Mouse (Mus musculus) megakaryocyte, embryonic 14.5 days (primary cell): ENCODE data around the gene 2310039H08Rik. TPM values are rescaled to one million over a fixed set of nuclear protein-coding genes. Genes with fewer than 3 reads are reported as not detected.

Experiments
- H3K27me3 ChIP-seq: replicated peaks from 2 replicates; pipeline ENCODE3; 2012; ENCODE audit warnings: inconsistent platforms
- H3K36me3 ChIP-seq: replicated peaks from 2 replicates; pipeline ENCODE3; 2012; ENCODE audit warnings: low read length, inconsistent platforms, mixed read lengths
- H3K4me1 ChIP-seq: 2 replicates; pipeline ENCODE4 v1.6.1; 2012; ENCODE audit warnings: inconsistent platforms
- H3K4me3 ChIP-seq: replicated peaks from 2 replicates; pipeline ENCODE3; 2012; ENCODE audit warnings: moderate library complexity, mild to moderate bottlenecking, inconsistent platforms
- H3K9me3 ChIP-seq: 2 replicates; pipeline ENCODE4 v1.6.1; 2012; ENCODE audit warnings: inconsistent platforms
- FLI1 ChIP-seq: IDR thresholded peaks from 2 replicates; pipeline ENCODE4 v1.6.1; 2012; ENCODE audit warnings: low read length, inconsistent platforms, mixed read lengths
- GATA1 ChIP-seq: IDR thresholded peaks from 3 replicates; pipeline ENCODE4 v1.6.1; 2012; ENCODE audit warnings: mixed read lengths, low read length, inconsistent platforms, borderline replicate concordance
- polyA plus RNA-seq: library from polyadenylated mRNA; stranded (reverse); fragments of >175 nt; gene quantifications from 2 replicates; pipeline ENCODE4 v1.2.3, GENCODE M21; 2012; ENCODE audit warnings: low replicate concordance; ENCODE audit not compliant: insufficient read depth

Gene 2310039H08Rik
- polyA plus RNA-seq, 1 experiment, result 143 TPM

GRCm38 (mm10) chr17:46736160-46736559, 36.3 kb upstream of the 2310039H08Rik start:
- Histone ChIP-seq H3K36me3 (peaks cover 54% of the 10 kb centered on the region), H3K27me3 (no peaks in the 10 kb centered on the region), H3K9me3 (no peaks in the 10 kb centered on the region), H3K4me3 (no peak overlapping the region), H3K4me1 (peaks cover 24% of the 10 kb centered on the region)
- TF ChIP-seq FLI1, result no peak
- no peak for TF ChIP-seq GATA1

DNA sequence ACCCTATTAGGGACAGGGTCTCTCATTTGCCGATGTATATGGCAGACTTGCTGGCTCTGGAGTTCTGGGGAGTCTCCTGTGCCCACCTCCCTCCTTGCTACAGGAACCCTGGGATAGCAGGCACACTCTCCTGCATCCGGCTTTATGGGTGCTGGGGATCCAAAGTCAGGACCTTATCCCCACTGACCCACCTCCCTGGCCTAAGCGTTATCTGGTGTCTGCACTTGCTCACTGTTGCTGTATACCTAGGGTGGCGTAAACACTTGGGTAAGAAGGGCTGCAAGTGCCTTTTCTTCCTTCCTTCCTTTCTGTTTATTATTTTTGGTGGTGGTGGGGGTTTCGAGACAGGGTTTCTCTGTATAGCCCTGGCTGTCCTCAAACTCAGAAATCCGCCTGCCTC, 31.1 kb upstream of the 2310039H08Rik start:
- no peaks in the 10 kb centered on the region for H3K27me3 ChIP-seq
- TF ChIP-seq GATA1 (no peak), FLI1 (no peak)
- no peak overlapping the region for H3K4me3 ChIP-seq
- H3K9me3 ChIP-seq, result no peaks in the 10 kb centered on the region
- peaks cover 72% of the 10 kb centered on the region for H3K36me3 ChIP-seq
- H3K4me1 ChIP-seq, result peaks cover 53% of the 10 kb centered on the region

DNA sequence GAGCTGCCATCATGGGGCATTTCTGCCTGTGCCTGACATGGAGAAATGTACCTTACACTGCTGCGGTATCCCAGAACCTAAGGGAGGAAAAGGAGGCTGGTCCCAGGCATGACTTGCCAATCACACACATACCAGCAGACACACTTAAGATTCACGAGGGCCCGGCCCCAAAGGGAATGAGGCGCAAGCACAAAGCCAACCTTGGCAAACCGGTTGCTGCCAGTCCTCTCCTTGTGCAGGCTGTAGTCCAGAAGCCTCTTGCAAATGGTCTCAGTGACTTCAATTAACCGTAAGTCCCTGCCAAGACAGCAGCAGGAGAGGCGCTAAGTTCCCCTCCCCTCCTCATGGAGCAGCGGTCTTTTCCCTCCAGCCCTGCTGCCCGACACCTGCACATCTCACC, 29.4 kb upstream of the 2310039H08Rik start:
- Histone ChIP-seq H3K9me3 (no peaks in the 10 kb centered on the region), H3K4me3 (no peak overlapping the region), H3K36me3 (peaks cover 73% of the 10 kb centered on the region), H3K4me1 (peaks cover 53% of the 10 kb centered on the region), H3K27me3 (no peaks in the 10 kb centered on the region)
- no peak for TF ChIP-seq FLI1
- no peak for TF ChIP-seq GATA1

DNA sequence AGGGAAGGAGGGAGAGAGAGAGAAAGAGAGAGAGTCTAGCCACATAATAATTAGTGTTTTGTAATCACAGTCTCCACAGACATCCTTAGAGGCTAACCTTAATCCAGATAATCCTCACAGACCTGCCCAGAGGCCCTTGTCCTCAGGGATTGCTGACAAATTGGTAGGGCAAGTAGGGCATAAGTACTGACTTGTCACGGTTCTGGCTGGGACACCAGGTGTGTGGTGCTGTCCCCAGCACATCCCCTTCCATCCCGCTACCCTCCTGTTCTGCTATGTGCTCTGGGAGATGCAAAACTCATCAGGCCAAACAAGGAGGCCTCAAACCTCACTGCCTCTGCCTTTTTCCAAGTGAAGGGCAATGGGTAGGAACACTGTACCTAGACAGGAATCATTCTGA, 26.9 kb upstream of the 2310039H08Rik start:
- H3K9me3 ChIP-seq, result no peaks in the 10 kb centered on the region
- no peaks in the 10 kb centered on the region for H3K27me3 ChIP-seq
- no peak for TF ChIP-seq GATA1
- TF ChIP-seq FLI1, result no peak
- H3K4me1 ChIP-seq, result peaks cover 67% of the 10 kb centered on the region
- peaks cover 74% of the 10 kb centered on the region for H3K36me3 ChIP-seq
- no peak overlapping the region for H3K4me3 ChIP-seq

- Histone ChIP-seq H3K9me3 (no peaks in the 10 kb centered on the region), H3K27me3 (no peaks in the 10 kb centered on the region), H3K36me3 (peaks cover 61% of the 10 kb centered on the region), H3K4me3 (peak overlapping the region; percentile 39), H3K4me1 (peaks cover 62% of the 10 kb centered on the region)
- TF ChIP-seq GATA1 (no peak), FLI1 (no peak)
Observed at GRCm38 (mm10) chr17:46747234-46747633, 25.2 kb upstream of the 2310039H08Rik start.

DNA sequence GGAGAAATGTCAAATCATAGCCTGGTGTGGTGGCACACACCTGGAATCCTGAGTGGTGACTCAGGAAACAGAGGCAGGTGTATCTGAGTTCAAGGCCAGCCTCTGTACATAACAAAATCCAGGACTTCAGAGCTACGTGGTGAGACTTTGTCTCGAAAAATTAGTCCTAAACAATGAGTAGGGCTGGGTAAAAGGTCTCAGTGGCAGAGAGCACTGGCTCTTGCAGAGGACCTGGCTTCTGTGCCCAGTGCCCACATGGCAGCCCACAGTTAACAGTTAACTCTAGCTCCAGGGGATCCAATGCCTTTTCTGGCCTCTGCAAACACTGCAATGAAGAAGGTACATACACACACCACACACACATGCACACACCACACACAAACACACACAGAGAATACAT, 24.6 kb upstream of the 2310039H08Rik start:
- peaks cover 56% of the 10 kb centered on the region for H3K36me3 ChIP-seq
- H3K27me3 ChIP-seq, result no peaks in the 10 kb centered on the region
- H3K9me3 ChIP-seq, result no peaks in the 10 kb centered on the region
- H3K4me3 ChIP-seq, result no peak overlapping the region
- TF ChIP-seq GATA1 (no peak), FLI1 (no peak)
- peaks cover 62% of the 10 kb centered on the region for H3K4me1 ChIP-seq

DNA sequence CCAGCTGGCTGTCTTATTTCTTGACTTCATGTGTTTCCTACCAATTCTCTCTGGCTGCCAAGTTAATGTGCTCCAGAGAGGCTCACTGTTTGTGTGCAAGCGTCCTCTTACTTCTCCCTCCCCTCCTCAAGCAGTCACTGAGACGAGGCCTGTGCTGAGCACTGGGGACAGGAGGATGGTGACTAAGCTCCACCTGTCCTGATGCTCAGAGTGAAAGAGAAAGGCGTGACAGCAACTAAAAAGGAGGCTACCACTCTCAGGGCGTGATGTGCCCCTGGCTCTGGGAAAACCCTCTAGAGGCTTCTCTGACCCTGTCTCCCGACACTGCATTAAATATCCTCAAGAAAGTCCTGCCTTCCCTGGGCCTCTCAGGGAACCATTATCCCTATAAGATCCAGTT, 23.2 kb upstream of the 2310039H08Rik start:
- Histone ChIP-seq H3K4me3 (peak overlapping the region; percentile 17), H3K36me3 (peaks cover 41% of the 10 kb centered on the region)

GRCm38 (mm10) chr17:46750580-46750979, 21.9 kb upstream of the 2310039H08Rik start:
- no peaks in the 10 kb centered on the region for H3K27me3 ChIP-seq
- TF ChIP-seq GATA1, result no peak
- no peak for TF ChIP-seq FLI1
- peaks cover 8% of the 10 kb centered on the region for H3K9me3 ChIP-seq
- H3K4me1 ChIP-seq, result peaks cover 47% of the 10 kb centered on the region
- H3K36me3 ChIP-seq, result peaks cover 32% of the 10 kb centered on the region
- H3K4me3 ChIP-seq, result peak overlapping the region; percentile 96

More for the DNA sequence above, 23.2 kb upstream of the 2310039H08Rik start:
- Histone ChIP-seq H3K27me3 (no peaks in the 10 kb centered on the region), H3K4me1 (peaks cover 54% of the 10 kb centered on the region), H3K9me3 (peaks cover 1% of the 10 kb centered on the region)
- TF ChIP-seq GATA1 (no peak), FLI1 (no peak)

- Histone ChIP-seq H3K9me3 (peaks cover 8% of the 10 kb centered on the region), H3K36me3 (peaks cover 25% of the 10 kb centered on the region), H3K27me3 (no peaks in the 10 kb centered on the region), H3K4me1 (peaks cover 41% of the 10 kb centered on the region), H3K4me3 (peak overlapping the region; percentile 96)
- TF ChIP-seq GATA1 (no peak), FLI1 (no peak)
Observed at GRCm38 (mm10) chr17:46751056-46751793, 21.2 kb upstream of the 2310039H08Rik start.

DNA sequence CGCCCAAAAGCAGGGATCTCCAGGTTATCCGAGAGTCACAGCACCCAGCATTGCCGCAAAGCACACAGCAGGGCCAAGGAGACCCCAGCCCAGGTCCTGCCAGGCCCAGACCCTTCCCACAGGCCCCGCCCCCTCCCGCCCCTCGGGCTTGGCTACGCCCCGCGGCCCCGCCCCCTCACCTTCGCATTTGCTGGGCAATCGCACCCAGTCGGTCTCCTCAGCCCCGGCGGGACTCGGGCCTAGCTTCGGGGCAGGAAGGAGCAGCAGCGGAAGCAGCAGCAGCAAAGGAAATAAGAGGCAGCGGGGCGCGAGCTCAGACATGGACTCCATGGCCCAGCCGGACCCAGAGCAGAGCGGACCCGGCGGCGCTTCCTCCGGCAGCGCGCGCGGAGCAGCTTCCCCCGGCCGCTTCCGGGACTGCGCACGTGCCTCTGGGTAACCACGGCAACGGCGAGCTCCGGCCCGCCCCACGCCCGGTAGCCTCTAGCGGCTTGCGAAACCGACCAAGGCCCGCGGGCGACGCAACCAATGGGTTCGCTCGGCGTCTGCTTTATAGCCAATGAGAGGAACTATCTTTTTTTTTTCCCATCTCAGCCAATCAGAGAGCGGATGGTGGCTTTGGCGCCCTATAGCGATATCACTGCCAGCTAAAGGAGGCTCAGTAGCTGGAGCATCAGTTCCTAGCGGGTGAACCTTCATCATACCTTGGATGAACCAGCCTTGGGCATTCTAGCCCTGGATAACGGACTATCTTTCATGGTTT, 20.5 kb upstream of the 2310039H08Rik start, which contains the start of gene Cnpy3:
Cnpy3 (minus strand) TSS at position 421 of the 763 bp plus-strand sequence.
- peaks cover 18% of the 10 kb centered on the region for H3K36me3 ChIP-seq
- peaks cover 36% of the 10 kb centered on the region for H3K4me1 ChIP-seq
- H3K4me3 ChIP-seq, result peak within 1 kb of the TSS; percentile 96
- peaks cover 8% of the 10 kb centered on the region for H3K9me3 ChIP-seq
- peaks cover under 1% of the 10 kb centered on the region for H3K27me3 ChIP-seq
- TF ChIP-seq FLI1 (no peak; the same call in 1 of the 2 replicates), GATA1 (no peak)
